Mouse (Mus musculus): ENCODE measurements around the gene Ube2n.

DNA sequence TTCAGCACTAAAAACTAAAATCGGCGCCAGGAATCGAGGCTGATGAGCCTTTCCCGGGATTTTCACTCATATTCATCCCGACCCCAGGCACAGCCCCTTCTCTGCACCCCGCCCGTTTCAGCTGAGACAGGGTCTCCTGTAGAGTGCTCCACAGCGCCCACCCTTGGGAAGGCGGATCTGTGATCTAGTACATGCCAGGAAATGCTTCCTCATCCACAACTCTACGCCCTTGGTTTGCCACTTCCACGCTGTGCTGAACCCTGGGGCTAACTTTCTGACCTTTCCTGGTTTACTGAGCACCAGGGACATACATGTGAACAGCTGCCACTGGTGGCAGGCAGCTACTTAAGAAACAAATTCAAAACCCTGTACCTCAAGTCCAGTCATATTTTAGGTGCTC, 40.9 kb downstream of the Ube2n start:
- TF ChIP-seq USF1 (IDR thresholded peaks at IDR 0.05; ENCODE audit: low read depth, low read length) (no peak), E2F4 (IDR thresholded peaks at IDR 0.05; ENCODE audit: borderline replicate concordance, low read depth, low read length) (no peak), POLR2A (IDR thresholded peaks at IDR 0.05; ENCODE audit: control insufficient read depth in 1 of 2, insufficient read depth in 1 of 2, low read depth in 1 of 2, low read length in 2 of 2, poor library complexity in 1 of 2) (no peak), MAZ (IDR thresholded peaks at IDR 0.05; ENCODE audit: low read depth, low read length) (no peak), CTCF (IDR thresholded peaks at IDR 0.05 in 2 of 3, conservative IDR thresholded peaks at IDR 0.05 in 1 of 3; ENCODE audit: control insufficient read depth in 1 of 3, insufficient read depth in 1 of 3, low read depth in 2 of 3, low read length in 3 of 3, poor library complexity in 1 of 3, severe bottlenecking in 1 of 3) (no peak), TAL1 (IDR thresholded peaks at IDR 0.05; ENCODE audit: low read length) (no peak), ZC3H11A (IDR thresholded peaks at IDR 0.05; ENCODE audit: low read depth, low read length) (no peak), NELFE (IDR thresholded peaks at IDR 0.05; ENCODE audit: low read depth, low read length) (no peak)

Measured in MEL (cell line).